Mouse (Mus musculus): Measurements from ENCODE around the gene Copz2.

DNA sequence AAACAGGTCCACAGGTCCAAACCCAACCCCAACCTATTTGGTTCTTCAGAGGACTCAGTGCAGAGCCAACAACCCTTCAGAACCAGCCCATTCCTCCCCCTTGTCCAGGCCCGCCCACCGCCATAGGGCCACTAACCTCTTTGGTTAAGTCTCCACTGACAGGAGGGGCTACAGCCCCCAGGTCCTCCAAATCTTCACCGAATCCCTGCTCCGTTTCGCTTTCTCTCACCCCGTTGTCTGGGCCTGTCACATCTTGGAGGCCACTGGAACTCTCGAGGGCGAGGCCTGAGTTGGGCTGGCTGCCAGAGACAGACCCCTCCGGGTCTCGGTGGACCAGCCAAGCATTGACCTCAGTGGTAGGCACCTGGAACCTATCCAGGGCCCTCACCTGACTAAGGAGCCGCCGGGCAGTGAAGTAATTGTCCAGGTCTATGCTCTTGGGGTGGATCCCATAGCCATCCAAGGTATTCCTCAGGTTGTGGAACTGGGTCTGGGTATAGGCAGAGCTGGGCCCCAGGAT, 22.5 kb upstream of the Copz2 start:
- TF ChIP-seq GATA1 (IDR thresholded peaks at IDR 0.05; ENCODE audit: low read length) (no peak), TAL1 (IDR thresholded peaks at IDR 0.05; ENCODE audit: low read length) (no peak)
